ENCODE assay signal across 13 mouse cellular contexts in the genomic region with DNA sequence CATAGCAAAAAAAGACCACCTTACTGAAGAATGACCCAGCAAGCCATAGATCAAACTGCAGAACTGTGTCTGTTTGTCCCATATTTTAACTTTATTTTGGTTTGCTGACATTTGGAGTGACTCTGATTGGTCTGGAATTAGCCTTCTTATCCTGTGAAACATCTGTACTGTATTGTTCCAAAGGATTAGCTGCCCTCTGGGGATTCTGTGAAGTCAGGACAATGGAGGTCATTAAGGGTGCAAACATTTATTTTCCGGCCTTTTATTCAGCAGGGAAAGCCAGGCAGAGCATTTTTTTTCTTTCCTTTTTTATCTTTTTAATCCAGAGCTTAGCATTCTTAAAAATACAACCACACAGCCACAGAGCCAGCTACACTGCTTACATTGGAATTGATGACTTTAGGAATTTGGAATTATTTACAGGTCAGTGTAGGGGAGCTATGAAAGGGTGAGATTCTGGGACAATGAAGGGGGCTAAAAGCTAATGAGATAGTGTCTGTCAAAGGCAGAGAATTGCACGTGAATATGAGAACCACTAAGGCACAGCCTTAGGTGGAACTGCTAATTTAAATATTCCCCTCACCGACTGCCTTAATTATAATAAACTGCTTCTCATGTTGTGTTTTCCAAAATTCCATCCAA.
DNase-seq lines count a peak whose midpoint lies in the region; ATAC-seq and TF ChIP-seq lines count a peak whose summit lies in the region.
"Had no signal": no experiment of that assay in that cellular context is flagged by ENCODE, and none has a peak within 500 bp of the region (broad histone marks: within the 10 kb centered on the region; RNA-seq: fewer than 3 reads in every experiment).

No protein-coding gene starts in this region.

- no peaks in the 10 kb centered on the region for H3K36me3 ChIP-seq in lung, embryonic 15.5 days
- H3K36me3 ChIP-seq: liver, embryonic 13.5 days had no signal

- H3K9me3 ChIP-seq in lung, embryonic 15.5 days: no peaks in the 10 kb centered on the region
- H3K9me3 ChIP-seq: liver, embryonic 13.5 days had no signal

- H3K9ac ChIP-seq in lung, embryonic 15.5 days: no peak overlapping the region
- H3K9ac ChIP-seq: liver, embryonic 13.5 days had no signal

- peak; percentile 26 to 56 for DNase-seq in heart, adult 9 months (ENCODE audit: low spot score in 2 of 2)
- DNase-seq in heart, postnatal 36 days: no peak
- DNase-seq in lung, adult 2 months: no peak
- peak; percentile 35 for DNase-seq in embryo, embryonic 9.5 days (ENCODE audit: extremely low spot score)
- peak; percentile 3 for DNase-seq in lung, postnatal 36 days
- no peak for DNase-seq in cerebellum, adult 9-10 months
- DNase-seq in right cerebral cortex, postnatal 4 days: no peak
- DNase-seq: cerebellum, postnatal 25 days; liver, embryonic 13.5 days; thymus, adult 18-20 months had no signal

- no peak overlapping the region for H3K4me2 ChIP-seq in lung, embryonic 15.5 days
- H3K4me2 ChIP-seq: liver, embryonic 13.5 days had no signal

- TF ChIP-seq POLR2A in lung, adult 2 months (IDR thresholded peaks at IDR 0.05; ENCODE audit: borderline replicate concordance, extremely low read depth, low read depth, low read length): no peak

- TF ChIP-seq CTCF in lung, adult 2 months (IDR thresholded peaks at IDR 0.05; ENCODE audit: insufficient read depth, low read length): no peak

- H3K27me3 ChIP-seq in lung, embryonic 15.5 days: no peaks in the 10 kb centered on the region
- H3K27me3 ChIP-seq: liver, embryonic 13.5 days had no signal

- WGBS in lung, embryonic 15.5 days: 26% methylated on average over 3 of the region's 3 CpGs
- WGBS in lung, adult 2 months: 19% methylated on average over 3 of the region's 3 CpGs

- H3K27ac ChIP-seq in lung, embryonic 15.5 days: no peak overlapping the region
- H3K27ac ChIP-seq: liver, embryonic 13.5 days had no signal

- no peaks in the 10 kb centered on the region for H3K4me1 ChIP-seq in lung, embryonic 15.5 days
- H3K4me1 ChIP-seq in lung, adult 2 months (ENCODE audit: control insufficient read depth, insufficient read depth, low read length): no peaks in the 10 kb centered on the region; the same call in 1 of the 2 replicates
- H3K4me1 ChIP-seq: liver, embryonic 13.5 days had no signal

- H3K4me3 ChIP-seq in lung, embryonic 15.5 days: no peak overlapping the region
- no peak overlapping the region for H3K4me3 ChIP-seq in lung, adult 2 months (replicated peaks; ENCODE audit: extremely low read depth, low read depth, low read length)
- H3K4me3 ChIP-seq: liver, embryonic 13.5 days had no signal

- intact Hi-C loops in heart, postnatal 36 days (cut with DNase I): loop anchor here (2.0 to 5.0 kb wide), 2 partner anchors 164 to 1268 kb away; a partner anchor contains a TSS

- 0 out of 2 replicates have a peak, but pooled peaks have one; percentile 52 for ATAC-seq in lung, embryonic 15.5 days (ENCODE audit: borderline replicate concordance, extremely low read depth, low FRiP score, low TSS enrichment)
- ATAC-seq: CD4-positive, CD25-positive, alpha-beta regulatory T cell, adult 4 months; hindbrain, embryonic 16.5 days had no signal

Comparison
In these comparisons a context has a peak if more than half of its experiments do, and no peak if none do; other contexts are left out.
1. DNase-seq: peak in heart, adult 9 months (2 of 2), embryo, embryonic 9.5 days (single experiment) and lung, postnatal 36 days (single experiment); none in heart, postnatal 36 days (0 of 2), lung, adult 2 months (single experiment), cerebellum, adult 9-10 months (single experiment) and right cerebral cortex, postnatal 4 days (single experiment).